Mouse (Mus musculus): ENCODE measurements around the gene Olfr1420. TPM values are rescaled to one million over a fixed set of nuclear protein-coding genes. Genes with fewer than 3 reads are reported as not detected.
"Not testable (repeated sequence)": the region's sequence is repeated elsewhere in the genome, so short reads cannot be mapped to it uniquely, and the experiment has no call there.

Olfr1420 gene
- not detected for total RNA-seq (2021)

DNA sequence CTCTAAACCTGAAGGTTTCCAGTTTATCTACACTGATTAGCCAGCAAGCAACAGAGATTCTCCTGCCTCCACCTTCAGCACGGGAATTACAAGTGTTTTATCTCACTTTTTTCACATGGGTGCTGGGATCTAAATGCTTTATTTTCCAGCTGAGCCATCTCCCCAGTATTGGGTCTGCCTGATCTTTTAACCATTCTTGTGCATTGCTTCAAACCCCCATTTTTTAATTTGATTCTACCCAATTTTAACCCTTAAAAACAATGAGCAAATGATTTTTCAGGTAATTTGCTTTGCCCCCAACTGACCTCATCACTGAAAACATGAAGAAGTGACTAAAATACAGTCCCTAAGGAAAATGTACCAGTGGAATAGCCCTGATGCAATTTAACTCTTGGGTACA is at the start of gene Olfr1420:
TSS of gene Olfr1420 (plus strand) at position 301 of the 400 bp plus-strand sequence.
- no peak for DNase-seq
- intact Hi-C loops (cut with DNase I): no loop called here

- no peak for DNase-seq
- intact Hi-C loops (cut with DNase I): no loop called here
Measured at GRCm38 (mm10) chr19:11839119-11839518, 47.2 kb upstream of the Olfr1420 start, which contains the start of gene Olfr1417. Gene Olfr1417, minus strand, starts transcription at chr19:11839219.

DNA sequence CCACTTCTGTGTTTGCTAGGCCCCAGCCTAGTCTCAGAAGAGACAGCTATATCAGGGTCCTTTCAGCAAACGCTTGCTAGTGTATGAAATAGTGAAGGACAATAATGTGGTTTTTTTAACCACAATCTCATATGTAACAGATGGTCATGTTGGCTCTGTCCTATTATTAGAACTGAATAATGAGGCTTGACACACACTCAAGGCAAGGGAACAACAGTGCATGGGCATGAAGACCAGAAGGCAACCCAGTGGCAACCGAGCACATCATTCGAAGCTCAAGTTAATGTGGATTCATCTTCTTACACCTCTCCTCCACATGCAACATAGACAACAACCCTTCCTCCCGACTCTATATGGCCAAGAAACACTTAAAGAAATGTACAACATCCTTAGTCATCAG is 40.0 kb upstream of the Olfr1420 start:
- intact Hi-C loops (cut with DNase I): no loop called here
- DNase-seq: no peak

DNA sequence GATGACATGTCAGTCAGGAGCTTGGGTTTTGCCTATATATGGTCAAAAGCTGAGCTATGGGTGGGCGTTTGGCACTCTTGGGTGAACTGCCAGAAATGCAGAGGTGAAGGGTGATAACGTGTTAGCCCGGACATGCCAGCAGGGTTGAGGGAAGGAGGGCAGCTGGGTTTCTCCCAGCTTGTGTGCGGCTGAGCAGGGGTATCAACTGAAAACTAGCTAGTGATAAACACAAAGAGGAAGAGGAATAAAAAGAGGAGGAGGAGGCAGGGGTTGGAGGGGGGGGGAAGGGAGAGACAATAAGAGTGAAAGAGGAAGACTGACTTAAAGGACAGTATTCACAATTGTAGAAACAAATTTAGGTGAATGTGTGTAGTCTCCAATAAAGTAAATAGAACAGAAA is 33.7 kb upstream of the Olfr1420 start:
- intact Hi-C loops (cut with DNase I): no loop called here
- no peak for DNase-seq

GRCm38 (mm10) chr19:11854821-11855220 is 31.5 kb upstream of the Olfr1420 start:
- no peak for DNase-seq
- intact Hi-C loops (cut with DNase I): no loop called here

DNA sequence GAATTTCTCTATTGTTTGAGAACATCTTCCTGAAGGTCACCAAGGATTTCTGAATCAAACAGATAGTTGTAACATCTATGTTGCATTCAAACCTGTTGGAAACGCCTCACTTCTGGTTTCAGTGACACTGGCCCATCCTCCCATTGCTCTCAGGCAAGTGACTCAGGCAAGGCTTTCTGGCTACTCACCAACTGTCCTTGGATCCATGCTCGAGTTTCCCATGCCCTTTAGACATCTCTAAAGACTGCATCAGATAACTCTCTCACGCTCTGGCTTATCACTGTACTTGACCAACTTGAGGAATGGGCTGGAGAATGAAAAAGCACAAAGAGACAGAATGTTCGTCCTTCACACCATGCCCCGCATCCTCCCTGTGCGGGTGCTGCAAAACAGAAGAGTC is 29.9 kb upstream of the Olfr1420 start:
- DNase-seq: no peak
- intact Hi-C loops (cut with DNase I): no loop called here

DNA sequence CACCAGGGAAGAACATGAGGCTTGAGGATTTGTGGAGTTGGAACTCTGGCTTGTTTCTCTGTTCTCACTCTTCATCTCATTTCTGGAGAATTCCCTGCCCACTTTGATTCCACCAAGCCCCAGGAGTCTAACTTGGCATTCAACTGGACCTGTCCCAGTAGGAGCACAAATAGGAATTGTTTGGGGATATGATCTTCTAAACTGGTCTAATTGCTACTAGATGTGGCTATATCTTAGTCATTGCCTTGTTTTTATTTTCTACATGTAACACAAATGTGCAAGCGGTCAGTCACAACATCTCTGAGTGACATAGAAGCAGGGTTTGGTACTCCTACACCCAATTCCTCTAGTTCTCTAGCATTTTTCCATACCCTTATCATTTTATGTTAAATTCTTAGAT is 25.4 kb upstream of the Olfr1420 start, which contains the start of gene Olfr1418:
TSS of gene Olfr1418 (minus strand) at position 101 of the 400 bp plus-strand sequence.
- DNase-seq: no peak
- intact Hi-C loops (cut with DNase I): no loop called here

- intact Hi-C loops (cut with DNase I): no loop called here
- no peak for DNase-seq
Measured at GRCm38 (mm10) chr19:11867837-11868236, 18.5 kb upstream of the Olfr1420 start.

GRCm38 (mm10) chr19:11875006-11875405 is 11.4 kb upstream of the Olfr1420 start, which contains the start of gene Olfr1419:
Gene Olfr1419, minus strand, starts transcription at chr19:11875106.
- intact Hi-C loops (cut with DNase I): no loop called here

GRCm38 (mm10) chr19:11878404-11878803 is 8.0 kb upstream of the Olfr1420 start:
- intact Hi-C loops (cut with DNase I); DNase-seq: not testable (repeated sequence)

More at GRCm38 (mm10) chr19:11875006-11875405, 11.4 kb upstream of the Olfr1420 start, which contains the start of gene Olfr1419:
- DNase-seq: no peak

GRCm38 (mm10) chr19:11911021-11911420 is 24.7 kb downstream of the Olfr1420 start:
- intact Hi-C loops (cut with DNase I): loop anchor here (2.0 kb wide), 1 partner anchor 132 kb away; no protein-coding TSS in a partner anchor
- no peak for DNase-seq

DNA sequence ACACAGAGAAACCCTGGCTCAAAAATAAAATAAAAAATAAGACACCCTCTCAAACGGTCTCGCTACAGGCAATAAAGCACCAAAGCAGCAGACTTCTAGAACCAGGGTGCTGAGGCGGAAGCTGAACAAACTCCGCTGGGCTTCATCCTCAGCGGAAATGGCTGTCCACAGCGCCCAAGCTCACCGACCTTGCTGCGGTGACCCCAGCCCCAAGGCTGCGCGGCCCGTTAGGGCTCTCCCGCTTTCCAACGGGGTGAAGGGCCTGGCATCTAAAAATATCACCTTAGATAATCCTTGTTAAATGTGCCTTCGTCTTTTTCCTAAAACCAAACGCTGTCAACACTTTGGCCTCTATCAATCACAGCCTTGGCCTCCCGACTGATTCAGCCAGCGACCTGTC is 25.2 kb downstream of the Olfr1420 start:
- no peak for DNase-seq
- intact Hi-C loops (cut with DNase I): loop anchor here (1.0 to 2.0 kb wide), 3 partner anchors 55 to 133 kb away; no protein-coding TSS in a partner anchor

DNA sequence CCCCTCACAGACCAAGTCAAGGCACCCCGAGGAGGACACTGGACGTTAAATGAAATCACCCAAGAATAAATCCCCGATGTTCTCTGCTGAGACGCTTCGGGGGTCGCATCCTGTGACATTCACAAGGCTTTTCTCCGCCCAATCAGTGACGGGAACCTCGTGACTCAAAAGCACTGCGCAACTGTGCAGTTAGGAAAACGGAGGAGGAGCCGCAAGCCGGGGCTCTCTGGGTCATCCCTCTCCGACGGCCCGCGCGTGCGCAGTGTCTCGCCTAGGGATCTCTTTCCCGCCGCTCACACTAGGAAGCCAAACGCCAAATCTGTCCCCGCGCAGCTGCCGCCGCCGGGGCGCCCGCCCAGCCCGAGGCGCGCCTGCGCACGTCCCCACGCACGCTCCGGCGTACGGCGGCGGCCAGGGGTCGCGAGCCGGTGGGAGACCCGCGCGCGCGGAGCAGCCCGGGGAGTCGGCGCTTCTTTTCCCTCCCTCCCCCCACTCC is 25.7 kb downstream of the Olfr1420 start, which contains the start of gene Patl1:
TSS of gene Patl1 (plus strand) at position 363 of the 496 bp plus-strand sequence.
- intact Hi-C loops (cut with DNase I): loop anchor here (1.0 to 2.0 kb wide), 2 partner anchors 55 to 99 kb away; no protein-coding TSS in a partner anchor
- peak; percentile 99 for DNase-seq

GRCm38 (mm10) chr19:11912533-11913121 is 26.3 kb downstream of the Olfr1420 start:
- intact Hi-C loops (cut with DNase I): loop anchor here (1.0 to 2.0 kb wide), 2 partner anchors 54 to 99 kb away; no protein-coding TSS in a partner anchor
- peak; percentile 74 to 75 for DNase-seq

GRCm38 (mm10) chr19:11915804-11916203 is 29.4 kb downstream of the Olfr1420 start:
- DNase-seq: peak; percentile 25 to 38
- intact Hi-C loops (cut with DNase I): no loop called here

DNA sequence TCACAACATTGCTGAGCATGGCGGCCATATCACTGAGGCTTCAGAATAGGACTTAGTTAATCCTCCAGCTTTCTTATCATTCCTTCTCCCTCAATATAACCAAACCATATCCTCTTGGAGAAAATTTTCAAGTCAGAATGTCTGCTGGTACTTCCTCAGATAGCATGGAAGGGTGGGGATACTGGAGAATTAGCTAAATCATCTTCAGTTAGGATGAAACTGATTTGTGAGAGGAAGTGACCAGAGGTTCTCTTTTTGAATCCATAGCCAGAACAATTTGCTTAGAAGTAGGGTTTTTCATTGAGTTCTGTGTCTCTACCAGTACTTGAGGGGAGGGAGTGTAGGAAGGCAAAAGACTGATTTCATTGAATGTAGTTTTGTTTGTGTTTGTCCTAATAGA is 35.7 kb downstream of the Olfr1420 start:
- intact Hi-C loops (cut with DNase I): no loop called here
- DNase-seq: no peak

DNA sequence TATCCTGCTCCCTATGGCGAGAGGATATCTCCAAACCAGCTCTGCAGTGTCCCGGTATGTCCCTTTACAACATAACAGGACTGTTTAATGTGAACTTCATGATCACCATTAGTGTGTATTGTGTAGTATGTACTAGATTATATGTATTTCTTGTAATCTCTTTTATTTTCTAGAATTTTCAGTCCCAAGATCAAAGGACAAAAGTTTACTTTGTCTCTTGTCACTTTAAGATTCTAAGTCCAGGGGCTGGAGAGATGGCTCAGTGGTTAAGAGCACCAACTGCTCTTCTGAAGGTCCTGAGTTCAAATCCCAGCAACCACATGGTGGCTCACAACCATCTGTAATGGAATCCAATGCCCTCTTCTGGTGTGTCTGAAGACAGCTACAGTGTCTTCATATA is 36.1 kb downstream of the Olfr1420 start:
- DNase-seq; intact Hi-C loops (cut with DNase I): not testable (repeated sequence)

DNA sequence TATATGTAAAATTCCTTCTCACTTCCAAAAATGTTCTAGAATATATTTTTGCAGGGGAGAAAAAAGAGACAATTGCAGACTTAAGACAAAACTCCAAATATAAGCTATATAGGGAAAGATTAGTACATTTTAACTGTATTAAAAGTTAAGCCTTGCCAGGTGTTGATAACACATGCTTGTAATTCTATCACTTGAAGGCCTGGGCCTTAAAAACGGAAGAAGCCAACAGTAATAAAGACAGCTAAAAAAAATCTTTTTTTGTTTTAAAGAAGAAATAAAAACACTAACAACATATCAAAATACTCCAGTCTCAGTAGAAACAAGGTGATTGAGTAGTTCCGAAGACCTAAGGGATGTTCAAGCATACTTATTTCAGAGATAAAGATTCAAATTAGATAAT is 40.0 kb downstream of the Olfr1420 start:
- intact Hi-C loops (cut with DNase I): no loop called here
- DNase-seq: no peak

- intact Hi-C loops (cut with DNase I): no loop called here
- no peak for DNase-seq
Measured at GRCm38 (mm10) chr19:11928025-11928748, 41.8 kb downstream of the Olfr1420 start.

DNA sequence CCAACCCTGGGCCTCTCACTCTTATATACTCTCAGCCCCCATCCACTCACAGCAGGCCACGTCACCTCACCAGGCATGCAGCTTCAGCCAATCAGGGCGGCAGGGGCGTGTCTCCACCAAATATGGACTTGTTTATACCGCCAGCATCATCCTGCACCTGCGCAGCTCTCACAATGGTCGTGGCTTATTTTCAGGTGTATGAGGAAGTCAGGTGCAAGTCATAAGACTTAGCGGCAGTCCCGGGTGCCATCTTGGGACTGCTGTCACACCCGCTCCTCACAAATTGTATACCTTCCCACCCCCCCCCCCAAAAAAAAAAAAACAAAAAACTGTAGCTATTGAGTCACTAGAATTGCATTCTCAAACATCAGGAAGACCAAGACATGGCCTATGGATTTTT is 60.1 kb downstream of the Olfr1420 start:
- intact Hi-C loops (cut with DNase I); DNase-seq: not testable (repeated sequence)

All from heart, postnatal 10 days (tissue).